Mouse (Mus musculus): ENCODE measurements at regions not wholly inside any gene's neighbourhood (a gene's known extent, or its start where the extent isn't known, plus 50 kb on each side); places are given as distances from the start of the nearest gene placed in this dataset.

- no peak for TF ChIP-seq GATA1 (IDR thresholded peaks at IDR 0.05; ENCODE audit: low read length)
- no peak for TF ChIP-seq TAL1 (IDR thresholded peaks at IDR 0.05; ENCODE audit: low read length)
These were observed 274.1 kb downstream of the Sox9 start for GRCm38 (mm10) chr11:113056042-113056632.

All from erythroblast, embryonic 14.5 days (primary cell).